26 mouse cellular contexts compared by ENCODE assay signal in genomic region chr15:103180406-103180805, GRCm38 (mm10).
"Had no signal": no experiment of that assay in that cellular context is flagged by ENCODE, and none has a peak within 500 bp of the region (broad histone marks: within the 10 kb centered on the region; RNA-seq: fewer than 3 reads in every experiment).

No protein-coding gene starts in this region.

- H3K27ac ChIP-seq: gastrocnemius, adult 2 months; heart, adult 2 months; heart, embryonic 13.5 days; heart, embryonic 15.5 days; hindbrain, embryonic 13.5 days; hindbrain, embryonic 15.5 days; hindbrain, postnatal 0 days; intestine, embryonic 15.5 days; layer of hippocampus, adult 2 months; left cerebral cortex, adult 2 months; limb, embryonic 10.5 days; limb, embryonic 12.5 days; liver, embryonic 13.5 days; liver, embryonic 15.5 days had no signal

- H3K4me3 ChIP-seq: gastrocnemius, adult 2 months; heart, adult 2 months; heart, embryonic 13.5 days; heart, embryonic 15.5 days; hindbrain, embryonic 13.5 days; hindbrain, embryonic 15.5 days; intestine, embryonic 15.5 days; layer of hippocampus, adult 2 months; left cerebral cortex, adult 2 months; limb, embryonic 10.5 days; limb, embryonic 12.5 days; liver, embryonic 13.5 days; liver, embryonic 15.5 days had no signal

- H3K9me3 ChIP-seq: heart, embryonic 13.5 days; heart, embryonic 15.5 days; hindbrain, embryonic 13.5 days; hindbrain, embryonic 15.5 days; intestine, embryonic 15.5 days; limb, embryonic 10.5 days; limb, embryonic 12.5 days; liver, embryonic 13.5 days; liver, embryonic 15.5 days had no signal

- H3K4me2 ChIP-seq: heart, embryonic 11.5 days; heart, embryonic 13.5 days; heart, embryonic 15.5 days; hindbrain, embryonic 13.5 days; hindbrain, embryonic 15.5 days; intestine, embryonic 15.5 days; limb, embryonic 12.5 days; liver, embryonic 11.5 days; liver, embryonic 13.5 days; liver, embryonic 15.5 days had no signal

- H3K9ac ChIP-seq: heart, embryonic 13.5 days; heart, embryonic 15.5 days; hindbrain, embryonic 13.5 days; hindbrain, embryonic 15.5 days; intestine, embryonic 15.5 days; limb, embryonic 12.5 days; liver, embryonic 13.5 days; liver, embryonic 15.5 days had no signal

- H3K36me3 ChIP-seq: heart, embryonic 13.5 days; heart, embryonic 15.5 days; hindbrain, embryonic 13.5 days; hindbrain, embryonic 15.5 days; intestine, embryonic 15.5 days; limb, embryonic 10.5 days; limb, embryonic 12.5 days; liver, embryonic 13.5 days; liver, embryonic 15.5 days had no signal

- ATAC-seq: hindbrain, postnatal 0 days; intestine, embryonic 15.5 days had no signal

- DNase-seq: gastrocnemius, adult 2 months; gastrocnemius, postnatal 14 days; gastrocnemius, postnatal 36 days; heart, adult 2 months; heart, postnatal 14 days; heart, postnatal 36 days; kidney, adult 11 months; kidney, adult 2 months; kidney, adult 9 months; kidney, postnatal 10 days; kidney, postnatal 4 days; liver; liver, embryonic 13.5 days had no signal
